ENCODE assay signal across 12 mouse cellular contexts in genomic region chr6:31692024-31692423, GRCm38 (mm10).
"Had no signal": no experiment of that assay in that cellular context is flagged by ENCODE, and none has a peak within 500 bp of the region (broad histone marks: within the 10 kb centered on the region; RNA-seq: fewer than 3 reads in every experiment).

No protein-coding gene starts in this region.

- DNase-seq: left cerebral cortex, postnatal 4 days; liver; liver, embryonic 13.5 days; liver, postnatal 0 days; lung, adult 18-20 months; lung, adult 2 months; lung, embryonic 14.5 days; lung, postnatal 10 days; lung, postnatal 14 days; lung, postnatal 36 days; lung, postnatal 4 days; midbrain, embryonic 14.5 days had no signal
